Mouse (Mus musculus): ENCODE results near the gene Pa2g4. TPM values are rescaled to one million over a fixed set of nuclear protein-coding genes. Genes with fewer than 3 reads are reported as not detected.

The Pa2g4 gene
- total and polyA plus RNA-seq, 2 experiments from 2014 or later, result 48.0 to 117 TPM

GRCm38 (mm10) chr10:128547361-128548032 is 18.3 kb downstream of the Pa2g4 start, which contains the start of gene Zc3h10:
TSS of gene Zc3h10 (minus strand) at chr10:128547774.
- Histone ChIP-seq H3K9ac (replicated peaks; ENCODE audit: low read length) (peak within 1 kb of the TSS; percentile 87), H3K4me3 (ENCODE audit: low read length) (peak within 1 kb of the TSS; percentile 73), H3K4me2 (ENCODE audit: low read depth, low read length) (peak within 1 kb of the TSS; percentile 79), H3K27me3 (ENCODE audit: insufficient read depth, low read length) (no peaks in the 10 kb centered on the region), H3K9me3 (ENCODE audit: low read length) (no peaks in the 10 kb centered on the region), H3K27ac (peak within 1 kb of the TSS; percentile 97), H3K4me1 (ENCODE audit: insufficient read depth, low read length) (0 out of 2 replicates have a peak, but pooled peaks cover 5% of the 10 kb centered on the region), H3K36me3 (ENCODE audit: insufficient read depth, low read length) (peaks cover 28% of the 10 kb centered on the region)
- DNase-seq (ENCODE audit: low spot score) (peak; percentile 99), ATAC-seq (peak; percentile 93)
- peak; percentile 70 for TF ChIP-seq CTCF (IDR thresholded peaks at IDR 0.05; ENCODE audit: low read depth)
- WGBS, result 1% methylated on average over 46 of the region's 50 CpGs

DNA sequence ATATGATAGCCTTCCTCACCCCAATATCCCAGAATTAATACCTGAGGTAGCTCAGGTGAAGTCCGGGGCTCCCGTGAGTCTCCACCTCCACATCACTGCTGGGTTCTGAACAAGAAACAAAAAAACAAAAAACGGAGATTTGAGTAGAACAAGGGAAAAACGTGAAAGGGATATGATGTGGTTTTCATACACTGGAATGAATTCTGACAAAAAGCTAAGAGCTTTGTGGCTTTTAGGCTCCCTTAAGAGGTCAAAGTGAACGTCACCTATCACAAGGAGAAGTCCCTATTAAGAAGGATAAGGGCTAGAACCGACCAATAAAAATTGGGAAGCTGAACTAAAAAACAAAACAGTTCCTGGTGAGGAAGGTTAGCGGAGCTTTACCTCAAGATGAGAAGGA is 19.0 kb downstream of the Pa2g4 start:
- ATAC-seq (no peak), DNase-seq (ENCODE audit: low spot score) (no peak)
- Histone ChIP-seq H3K4me3 (ENCODE audit: low read length) (peak overlapping the region; percentile 73), H3K9ac (replicated peaks; ENCODE audit: low read length) (peak overlapping the region; percentile 71), H3K9me3 (ENCODE audit: low read length) (no peaks in the 10 kb centered on the region), H3K27me3 (ENCODE audit: insufficient read depth, low read length) (no peaks in the 10 kb centered on the region), H3K4me2 (ENCODE audit: low read depth, low read length) (peak overlapping the region; percentile 79), H3K4me1 (ENCODE audit: insufficient read depth, low read length) (0 out of 2 replicates have a peak, but pooled peaks cover 5% of the 10 kb centered on the region), H3K27ac (peak overlapping the region; percentile 97), H3K36me3 (ENCODE audit: insufficient read depth, low read length) (peaks cover 28% of the 10 kb centered on the region)
- 22% methylated on average over 7 of the region's 7 CpGs for WGBS
- TF ChIP-seq CTCF (IDR thresholded peaks at IDR 0.05; ENCODE audit: low read depth), result no peak

DNA sequence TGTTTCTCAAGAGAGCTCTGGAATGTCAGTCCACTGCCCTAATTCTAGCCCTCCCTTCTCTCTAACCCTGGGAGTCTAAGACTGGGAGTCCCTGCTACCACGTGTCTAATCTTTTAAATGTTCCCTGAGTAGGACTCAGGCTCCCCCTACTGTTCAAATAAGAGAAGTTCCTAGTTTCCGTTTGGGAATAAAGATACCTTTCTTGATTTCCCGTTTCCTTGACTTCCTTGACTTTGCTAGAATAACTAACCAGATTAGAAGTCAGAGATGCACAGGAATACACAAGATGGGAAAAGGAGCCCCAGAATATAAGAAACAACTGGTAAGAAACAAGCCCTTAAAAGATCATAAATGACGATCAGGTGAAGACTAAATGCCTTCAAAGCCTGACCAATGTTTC is 19.4 kb downstream of the Pa2g4 start:
- DNase-seq (ENCODE audit: low spot score), result peak; percentile 80
- peak; percentile 81 for TF ChIP-seq CTCF (IDR thresholded peaks at IDR 0.05; ENCODE audit: low read depth)

GRCm38 (mm10) chr10:128545570-128545898 is 20.3 kb downstream of the Pa2g4 start:
- no peak for TF ChIP-seq CTCF (IDR thresholded peaks at IDR 0.05; ENCODE audit: low read depth)
- H3K4me3 ChIP-seq (ENCODE audit: low read length), result no peak overlapping the region
- no peaks in the 10 kb centered on the region for H3K9me3 ChIP-seq (ENCODE audit: low read length)
- H3K9ac ChIP-seq (replicated peaks; ENCODE audit: low read length), result 0 out of 2 replicates have a peak overlapping the region, but pooled peaks have one; percentile 9
- H3K4me1 ChIP-seq (ENCODE audit: insufficient read depth, low read length), result 0 out of 2 replicates have a peak, but pooled peaks cover 5% of the 10 kb centered on the region
- ATAC-seq (no peak), DNase-seq (ENCODE audit: low spot score) (no peak)
- no peaks in the 10 kb centered on the region for H3K27me3 ChIP-seq (ENCODE audit: insufficient read depth, low read length)
- H3K36me3 ChIP-seq (ENCODE audit: insufficient read depth, low read length), result peaks cover 31% of the 10 kb centered on the region
- 92% methylated on average over 3 of the region's 3 CpGs for WGBS
- H3K27ac ChIP-seq, result no peak overlapping the region
- H3K4me2 ChIP-seq (ENCODE audit: low read depth, low read length), result no peak overlapping the region

More for the DNA sequence above, 19.4 kb downstream of the Pa2g4 start:
- Histone ChIP-seq H3K9me3 (ENCODE audit: low read length) (no peaks in the 10 kb centered on the region), H3K4me1 (ENCODE audit: insufficient read depth, low read length) (0 out of 2 replicates have a peak, but pooled peaks cover 5% of the 10 kb centered on the region), H3K9ac (replicated peaks; ENCODE audit: low read length) (peak overlapping the region; percentile 71; the same call in 1 of the 2 replicates), H3K27ac (no peak overlapping the region; the same call in 1 of the 2 replicates), H3K36me3 (ENCODE audit: insufficient read depth, low read length) (peaks cover 28% of the 10 kb centered on the region), H3K27me3 (ENCODE audit: insufficient read depth, low read length) (no peaks in the 10 kb centered on the region), H3K4me2 (ENCODE audit: low read depth, low read length) (peak overlapping the region; percentile 79), H3K4me3 (ENCODE audit: low read length) (peak overlapping the region; percentile 73)
- ATAC-seq, result no peak
- 13% methylated on average over 4 of the region's 4 CpGs for WGBS

- no peak for DNase-seq (ENCODE audit: low spot score)
- no peak for ATAC-seq
- TF ChIP-seq CTCF (IDR thresholded peaks at IDR 0.05; ENCODE audit: low read depth), result no peak
- H3K4me1 ChIP-seq (ENCODE audit: insufficient read depth, low read length), result 0 out of 2 replicates have a peak, but pooled peaks cover 5% of the 10 kb centered on the region
- H3K36me3 ChIP-seq (ENCODE audit: insufficient read depth, low read length), result peaks cover 31% of the 10 kb centered on the region
- no peak overlapping the region for H3K9ac ChIP-seq (replicated peaks; ENCODE audit: low read length)
- no peaks in the 10 kb centered on the region for H3K27me3 ChIP-seq (ENCODE audit: insufficient read depth, low read length)
- no peaks in the 10 kb centered on the region for H3K9me3 ChIP-seq (ENCODE audit: low read length)
- WGBS, result 93% methylated on average over 37 of the region's 37 CpGs
- no peak overlapping the region for H3K4me3 ChIP-seq (ENCODE audit: low read length)
- H3K27ac ChIP-seq, result no peak overlapping the region
- no peak overlapping the region for H3K4me2 ChIP-seq (ENCODE audit: low read depth, low read length)
These were observed 20.9 kb downstream of the Pa2g4 start for GRCm38 (mm10) chr10:128544674-128545569.

DNA sequence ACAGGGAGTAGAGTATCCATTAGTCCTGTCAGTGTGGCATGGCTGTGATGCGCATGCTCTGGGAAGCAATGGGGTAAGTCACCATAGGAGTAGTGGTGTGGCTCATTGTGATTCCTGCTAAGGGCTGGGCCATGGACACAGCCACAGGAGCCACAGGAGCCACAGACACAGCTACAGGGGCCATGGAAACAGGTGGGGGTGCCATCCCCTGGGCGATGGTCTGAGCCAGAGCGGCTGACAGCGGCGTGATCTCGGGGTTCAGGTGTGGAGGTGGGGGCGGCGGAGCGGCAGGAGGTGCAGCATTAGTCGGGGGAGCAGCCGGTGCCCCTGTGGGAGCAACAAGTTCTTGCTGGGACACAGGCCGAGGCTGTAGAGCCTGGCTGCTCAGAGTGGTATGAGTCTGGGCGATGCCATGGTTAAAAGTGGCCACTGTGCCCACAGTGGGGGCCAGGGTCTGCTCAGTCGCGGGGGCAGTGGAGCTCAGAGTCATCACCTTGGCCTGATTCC is 21.6 kb downstream of the Pa2g4 start:
- Histone ChIP-seq H3K36me3 (ENCODE audit: insufficient read depth, low read length) (peaks cover 31% of the 10 kb centered on the region), H3K4me1 (ENCODE audit: insufficient read depth, low read length) (0 out of 2 replicates have a peak, but pooled peaks cover 5% of the 10 kb centered on the region), H3K27ac (no peak overlapping the region), H3K4me3 (ENCODE audit: low read length) (no peak overlapping the region), H3K9me3 (ENCODE audit: low read length) (no peaks in the 10 kb centered on the region), H3K9ac (replicated peaks; ENCODE audit: low read length) (no peak overlapping the region), H3K27me3 (ENCODE audit: insufficient read depth, low read length) (no peaks in the 10 kb centered on the region), H3K4me2 (ENCODE audit: low read depth, low read length) (no peak overlapping the region)
- 96% methylated on average over 15 of the region's 15 CpGs for WGBS
- TF ChIP-seq CTCF (IDR thresholded peaks at IDR 0.05; ENCODE audit: low read depth), result no peak
- ATAC-seq (no peak), DNase-seq (ENCODE audit: low spot score) (no peak)

Measured in hindbrain, postnatal 0 days (tissue).